Mouse (Mus musculus): Measurements from ENCODE around the gene Gm13288. TPM values are rescaled to one million over a fixed set of nuclear protein-coding genes. Genes with fewer than 3 reads are reported as not detected.
"Not testable (repeated sequence)": the region's sequence is repeated elsewhere in the genome, so short reads cannot be mapped to it uniquely, and the experiment has no call there.

Gm13288 gene
- total RNA-seq, 2 experiments from 2014 or later, result 0.12 TPM; not detected in 1

DNA sequence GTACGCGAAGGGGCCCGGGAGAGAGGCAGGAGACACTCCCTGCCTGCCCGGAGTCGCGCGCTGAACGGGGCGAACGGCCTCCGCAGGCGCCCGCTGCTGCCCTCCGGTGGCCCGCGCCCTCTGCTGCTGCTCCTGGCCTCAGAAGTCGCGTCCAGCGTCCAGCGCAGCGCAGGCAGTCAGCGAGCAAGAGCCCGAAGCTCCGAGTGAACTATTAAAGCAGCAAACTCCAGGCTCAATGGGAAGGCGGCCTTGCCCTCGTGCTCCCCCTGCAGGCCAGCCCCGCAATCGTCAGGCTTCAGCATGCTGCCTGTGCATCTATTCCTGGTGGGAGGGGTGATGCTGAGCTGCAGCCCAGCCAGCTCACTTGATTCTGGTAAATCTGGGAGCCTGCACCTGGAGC, 8.2 kb upstream of the Gm13288 start, which contains the start of gene Gm13279:
Gm13279 (plus strand) TSS at position 301 of the 400 bp plus-strand sequence.
- not testable (repeated sequence) for ATAC-seq (replicated peaks; ENCODE audit: poor library complexity)

DNA sequence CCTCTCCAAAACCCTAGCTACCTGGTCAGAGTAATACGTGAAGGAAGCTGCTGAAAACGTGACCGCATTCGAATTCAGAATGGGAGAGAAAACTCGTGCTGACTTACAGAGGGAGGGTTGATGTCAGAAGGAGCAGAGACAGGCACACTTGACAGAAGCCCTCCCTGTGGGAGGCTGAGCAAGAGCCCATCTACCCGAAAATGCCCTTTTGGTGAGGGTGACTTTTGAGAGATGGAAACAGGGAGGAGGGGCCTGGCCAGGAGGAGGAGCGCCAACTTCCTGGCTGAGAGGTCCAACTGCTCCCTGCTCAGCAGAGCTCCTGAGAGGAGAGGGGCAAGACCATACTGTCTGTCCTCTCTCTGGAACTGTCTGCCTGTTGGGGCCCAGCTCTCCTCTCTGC, 6.0 kb upstream of the Gm13288 start, which contains the start of gene Gm13285:
Gm13285 (plus strand) TSS at position 301 of the 400 bp plus-strand sequence.
- ATAC-seq (replicated peaks; ENCODE audit: poor library complexity), result not testable (repeated sequence)

DNA sequence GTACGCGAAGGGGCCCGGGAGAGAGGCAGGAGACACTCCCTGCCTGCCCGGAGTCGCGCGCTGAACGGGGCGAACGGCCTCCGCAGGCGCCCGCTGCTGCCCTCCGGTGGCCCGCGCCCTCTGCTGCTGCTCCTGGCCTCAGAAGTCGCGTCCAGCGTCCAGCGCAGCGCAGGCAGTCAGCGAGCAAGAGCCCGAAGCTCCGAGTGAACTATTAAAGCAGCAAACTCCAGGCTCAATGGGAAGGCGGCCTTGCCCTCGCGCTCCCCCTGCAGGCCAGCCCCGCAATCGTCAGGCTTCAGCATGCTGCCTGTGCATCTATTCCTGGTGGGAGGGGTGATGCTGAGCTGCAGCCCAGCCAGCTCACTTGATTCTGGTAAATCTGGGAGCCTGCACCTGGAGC, 2.4 kb upstream of the Gm13288 start, which contains the start of gene Gm13287:
Gm13287 (plus strand) TSS at position 301 of the 400 bp plus-strand sequence.
- not testable (repeated sequence) for ATAC-seq (replicated peaks; ENCODE audit: poor library complexity)

DNA sequence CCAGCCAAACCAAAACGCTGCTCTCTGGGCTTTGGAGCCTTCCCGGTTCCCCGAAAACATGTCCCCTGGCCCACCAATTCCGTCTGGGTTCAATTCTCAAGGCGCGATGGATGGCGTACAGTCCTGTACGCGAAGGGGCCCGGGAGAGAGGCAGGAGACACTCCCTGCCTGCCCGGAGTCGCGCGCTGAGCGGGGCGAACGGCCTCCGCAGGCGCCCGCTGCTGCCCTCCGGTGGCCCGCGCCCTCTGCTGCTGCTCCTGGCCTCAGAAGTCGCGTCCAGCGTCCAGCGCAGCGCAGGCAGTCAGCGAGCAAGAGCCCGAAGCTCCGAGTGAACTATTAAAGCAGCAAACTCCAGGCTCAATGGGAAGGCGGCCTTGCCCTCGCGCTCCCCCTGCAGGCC, 430 bp downstream of the Gm13288 start:
- not testable (repeated sequence) for ATAC-seq (replicated peaks; ENCODE audit: poor library complexity)

DNA sequence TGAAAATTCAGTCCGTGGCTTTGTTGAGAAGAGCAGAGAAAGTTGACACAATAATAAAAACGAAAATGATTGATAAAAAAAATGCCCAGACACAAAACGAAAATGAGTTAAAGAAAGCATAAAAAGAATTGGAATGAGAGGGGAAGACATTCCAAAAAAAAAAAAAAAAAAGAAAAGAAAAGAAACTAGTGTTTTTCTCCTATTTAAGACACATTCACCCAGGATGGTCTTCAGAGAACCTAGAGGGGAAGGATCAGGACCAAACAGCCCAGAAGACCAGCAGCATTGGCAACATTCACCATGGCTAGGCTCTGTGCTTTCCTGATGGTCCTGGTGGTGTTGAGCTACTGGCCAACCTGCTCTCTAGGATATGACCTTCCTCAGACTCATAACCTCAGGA, 10.6 kb downstream of the Gm13288 start, which contains the start of gene Ifna7:
Ifna7 (plus strand) TSS at position 301 of the 400 bp plus-strand sequence.
- ATAC-seq (replicated peaks; ENCODE audit: poor library complexity), result no peak

DNA sequence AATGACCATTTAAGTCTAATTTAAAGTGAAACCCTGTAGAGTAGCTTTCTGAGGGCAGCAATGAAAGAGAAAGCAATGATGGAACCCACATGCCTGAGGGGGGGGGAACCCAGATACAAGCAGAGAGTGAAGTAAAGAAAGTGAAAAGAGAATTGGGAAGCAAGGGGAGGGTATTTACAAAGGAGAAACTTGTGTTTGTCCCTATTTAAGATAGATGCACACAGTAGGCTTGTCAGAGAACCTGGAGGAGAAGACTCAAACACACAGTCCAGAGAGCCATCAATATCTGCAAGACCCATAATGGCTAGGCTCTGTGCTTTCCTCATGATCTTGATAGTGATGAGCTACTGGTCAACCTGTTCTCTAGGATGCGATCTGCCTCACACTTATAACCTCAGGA, 14.3 kb downstream of the Gm13288 start, which contains the start of gene Ifna11:
Ifna11 (plus strand) TSS at position 301 of the 400 bp plus-strand sequence.
- ATAC-seq (replicated peaks; ENCODE audit: poor library complexity), result no peak

DNA sequence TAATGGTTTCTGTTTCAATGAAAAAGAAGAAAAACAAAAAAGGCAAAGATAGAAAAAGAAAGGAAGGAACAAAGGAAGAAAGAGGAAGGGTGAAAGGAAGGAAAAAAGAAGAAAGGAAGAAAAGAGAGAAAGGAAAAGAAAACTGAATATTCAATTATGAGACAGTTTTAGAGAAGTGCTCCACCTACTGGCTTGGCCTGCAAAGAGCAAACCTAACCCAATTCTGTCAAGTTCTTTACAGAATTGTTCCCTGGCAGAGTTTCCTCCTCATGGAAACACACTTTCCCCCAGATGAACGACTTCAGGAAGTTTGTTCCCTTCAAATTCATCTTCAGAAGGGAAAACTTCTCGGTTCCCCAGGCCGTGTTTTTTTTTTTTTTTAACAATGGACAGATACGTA, 17.7 kb downstream of the Gm13288 start:
- ATAC-seq (replicated peaks; ENCODE audit: poor library complexity), result peak; percentile 66

DNA sequence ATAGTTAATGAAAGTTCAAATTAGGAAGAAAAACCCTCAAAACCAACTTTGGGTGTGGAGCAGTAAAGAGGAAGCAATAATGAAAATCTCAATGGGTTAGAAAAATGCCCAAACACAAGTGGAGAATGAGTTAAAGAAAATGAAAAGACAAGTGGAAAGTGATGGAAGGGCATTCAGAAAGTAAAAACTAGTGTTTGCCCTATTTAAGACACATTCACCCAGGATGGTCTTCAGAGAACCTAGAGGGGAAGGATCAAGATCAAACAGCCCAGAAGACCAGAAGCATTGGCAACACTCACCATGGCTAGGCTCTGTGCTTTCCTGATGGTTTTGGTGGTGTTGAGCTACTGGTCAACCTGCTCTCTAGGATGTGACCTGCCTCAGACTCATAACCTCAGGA, 21.8 kb downstream of the Gm13288 start, which contains the start of gene Ifna6:
Ifna6 (plus strand) TSS at position 301 of the 400 bp plus-strand sequence.
- ATAC-seq (replicated peaks; ENCODE audit: poor library complexity), result not testable (repeated sequence)

DNA sequence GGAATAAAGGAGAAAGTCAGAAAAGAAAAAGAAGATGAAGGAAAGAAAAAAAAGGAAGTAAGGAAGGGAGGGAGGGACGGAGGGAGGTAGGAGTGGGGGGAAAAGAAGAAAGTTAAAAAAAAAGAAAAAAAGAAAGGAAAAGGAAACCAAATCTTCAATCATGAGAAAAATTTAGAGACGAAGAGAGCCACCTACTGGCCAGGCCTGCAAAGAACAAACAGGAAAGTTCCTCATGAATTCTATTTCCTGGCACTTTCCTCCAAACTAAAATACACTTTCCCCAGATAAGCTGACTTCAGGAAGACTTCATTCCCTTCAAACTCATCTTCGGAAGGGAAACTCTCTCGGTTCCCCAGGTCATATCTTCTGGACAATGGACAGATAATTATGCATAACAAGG, 25.2 kb downstream of the Gm13288 start:
- ATAC-seq (replicated peaks; ENCODE audit: poor library complexity), result peak; percentile 64

DNA sequence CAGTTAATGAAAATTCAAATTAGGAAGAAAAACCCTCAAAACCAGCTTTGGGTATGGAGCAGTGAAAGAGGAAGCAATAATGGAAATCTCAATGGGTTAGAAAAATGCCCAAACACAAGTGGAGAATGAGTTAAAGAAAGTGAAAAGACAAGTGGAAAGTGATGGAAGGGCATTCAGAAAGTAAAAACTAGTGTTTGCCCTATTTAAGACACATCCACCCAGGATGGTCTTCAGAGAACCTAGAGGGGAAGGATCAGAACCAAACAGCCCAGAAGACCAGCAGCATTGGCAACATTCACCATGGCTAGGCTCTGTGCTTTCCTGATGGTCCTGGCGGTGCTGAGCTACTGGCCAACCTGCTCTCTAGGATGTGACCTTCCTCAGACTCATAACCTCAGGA, 29.9 kb downstream of the Gm13288 start, which contains the start of gene Ifna5:
Ifna5 (plus strand) TSS at position 301 of the 400 bp plus-strand sequence.
- ATAC-seq (replicated peaks; ENCODE audit: poor library complexity), result not testable (repeated sequence)

DNA sequence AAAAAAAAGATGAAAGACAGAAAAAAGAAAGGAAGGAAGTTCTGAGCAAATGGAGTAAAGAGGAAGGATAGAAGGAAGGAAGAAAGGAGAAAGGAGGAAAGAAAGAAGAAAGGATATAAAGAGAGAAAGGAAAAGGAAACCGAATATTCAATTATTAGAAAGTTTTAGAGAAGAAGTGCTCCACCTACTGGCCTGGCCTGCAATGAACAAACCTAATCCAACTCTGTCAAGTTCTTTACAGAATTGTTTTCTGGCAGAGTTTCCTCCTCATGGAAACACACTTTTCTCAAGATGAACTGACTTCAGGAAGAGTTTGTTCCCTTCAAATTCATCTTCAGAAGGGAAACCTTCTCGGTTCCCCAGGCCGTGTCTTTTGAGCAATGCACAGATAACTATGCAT, 33.5 kb downstream of the Gm13288 start:
- peak; percentile 65 for ATAC-seq (replicated peaks; ENCODE audit: poor library complexity)

DNA sequence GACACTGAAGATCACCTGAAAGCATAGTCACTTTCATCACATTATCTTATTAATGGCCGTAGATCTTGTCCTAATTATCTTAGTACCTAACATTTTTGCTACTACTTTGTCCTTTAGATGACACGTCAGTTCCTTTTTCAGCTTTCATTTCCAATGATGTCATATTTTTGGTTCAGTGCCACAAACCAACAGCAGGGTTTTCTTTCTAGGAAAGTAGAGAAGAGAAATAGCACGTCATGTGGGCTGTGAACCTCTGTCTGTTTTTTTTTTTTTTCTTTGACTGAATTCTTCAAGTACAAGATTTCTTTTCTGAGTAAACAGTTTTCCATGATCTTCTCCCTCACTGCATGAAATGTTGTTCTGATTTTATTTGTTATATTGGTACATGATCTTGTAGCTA, 34.7 kb downstream of the Gm13288 start:
- peak; percentile 46; the same call in 1 of the 2 replicates for ATAC-seq (replicated peaks; ENCODE audit: poor library complexity)

DNA sequence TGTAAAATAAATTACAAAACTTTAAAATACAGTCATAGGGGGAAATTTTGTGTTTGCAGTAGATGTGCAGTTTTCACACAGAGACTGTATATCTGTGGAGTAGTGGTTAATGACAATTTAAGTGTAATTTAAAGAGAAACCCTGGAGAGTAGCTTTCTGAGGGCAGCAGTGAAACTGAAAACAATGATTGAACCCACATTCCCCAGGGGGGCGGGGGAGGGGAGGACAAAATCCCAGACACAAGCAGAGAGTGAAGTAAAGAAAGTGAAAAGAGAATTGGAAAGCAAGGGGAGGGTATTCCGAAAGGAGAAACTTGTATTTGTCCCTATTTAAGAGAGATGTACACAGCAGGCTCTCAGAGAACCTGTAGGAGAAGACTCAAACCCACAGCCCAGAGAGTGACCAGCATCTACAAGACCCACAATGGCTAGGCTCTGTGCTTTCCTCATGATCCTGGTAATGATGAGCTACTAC, 36.1 kb downstream of the Gm13288 start, which contains the start of gene Ifna4:
Ifna4 (plus strand) TSS at position 424 of the 474 bp plus-strand sequence.
- no peak for ATAC-seq (replicated peaks; ENCODE audit: poor library complexity)

DNA sequence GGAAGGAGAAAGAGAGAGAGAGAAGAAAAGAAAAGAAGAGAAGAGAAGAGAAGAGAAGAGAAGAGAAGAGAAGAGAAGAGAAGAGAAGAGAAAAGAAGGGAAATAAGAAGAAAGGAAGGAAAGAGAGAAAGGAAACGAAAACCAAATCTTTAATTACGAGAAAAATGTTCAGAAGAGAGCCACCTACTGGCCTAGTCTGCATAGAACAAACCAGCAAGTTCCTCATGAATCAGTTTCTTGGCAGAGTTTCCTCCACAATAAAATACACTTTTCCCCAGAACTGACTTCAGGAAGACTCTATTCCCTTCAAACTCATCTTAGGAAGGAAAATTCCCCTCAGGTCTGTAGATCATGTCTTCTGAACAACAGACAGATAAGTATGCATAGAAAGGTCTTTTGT, 40.0 kb downstream of the Gm13288 start:
- ATAC-seq (replicated peaks; ENCODE audit: poor library complexity), result no peak

DNA sequence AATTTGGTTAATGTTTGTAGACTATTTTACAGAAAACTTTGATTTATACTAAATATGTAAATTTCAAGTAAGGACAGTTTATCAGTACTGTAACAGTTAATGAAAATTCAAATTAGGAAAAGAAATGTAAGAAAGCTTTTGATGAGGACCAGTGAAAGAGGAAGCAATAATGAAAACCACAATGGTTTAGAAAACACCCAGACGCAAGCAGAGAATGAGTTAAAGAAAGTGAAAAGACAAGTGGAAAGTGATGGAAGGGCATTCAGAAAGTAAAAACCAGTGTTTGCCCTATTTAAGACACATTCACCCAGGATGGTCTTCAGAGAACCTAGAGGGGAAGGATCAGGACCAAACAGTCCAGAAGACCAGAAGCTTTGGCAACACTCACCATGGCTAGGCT, 44.4 kb downstream of the Gm13288 start, which contains the start of gene Ifna1:
Ifna1 (plus strand) TSS at position 390 of the 400 bp plus-strand sequence.
- ATAC-seq (replicated peaks; ENCODE audit: poor library complexity), result peak; percentile 64

DNA sequence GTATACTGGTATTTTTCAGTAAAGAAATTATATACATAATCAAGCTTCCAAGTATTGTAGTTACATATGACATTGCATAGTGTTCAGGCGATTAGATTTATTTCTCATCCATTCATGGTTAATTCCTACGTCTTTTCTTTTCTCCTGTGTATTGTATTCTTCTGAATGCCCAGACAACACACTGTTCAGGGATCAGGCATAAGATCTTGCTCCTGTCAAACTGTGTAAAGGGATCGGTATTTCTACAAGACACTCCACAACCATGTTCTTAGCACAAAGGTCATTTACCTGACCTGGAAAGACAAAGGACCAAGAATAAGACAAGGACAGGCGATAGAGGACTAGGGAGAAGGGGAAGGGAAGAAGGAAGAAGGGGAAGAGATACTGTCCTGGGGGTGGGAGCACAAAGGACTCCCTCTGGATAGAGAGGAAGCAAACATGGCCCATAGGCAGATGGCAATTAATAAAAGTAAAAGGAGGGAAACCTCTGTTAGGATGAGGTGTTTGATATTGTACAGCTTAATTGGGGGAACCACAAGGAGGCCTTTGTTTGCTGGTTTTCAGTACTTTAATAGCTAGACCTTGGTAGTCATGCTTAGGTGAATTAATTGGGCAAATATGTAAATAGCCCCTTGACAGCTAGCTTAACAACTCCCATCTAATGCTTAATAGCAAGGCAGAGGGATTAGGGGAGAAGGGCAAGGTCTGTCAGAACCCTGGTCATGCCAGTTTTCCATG, 45.9 kb downstream of the Gm13288 start:
- ATAC-seq (replicated peaks; ENCODE audit: poor library complexity), result no peak

Other genes starting within 250 kb of the Gm13288 start
Only the 30 nearest of the 31 such genes appear.
- gene Ifna14, start 233.7 kb upstream of the Gm13288 start, total RNA-seq (2015), result not detected in 2 replicates
- gene Ifna14, start 233.7 kb upstream of the Gm13288 start, total RNA-seq (2017), result not detected in 2 replicates
- gene Ifna9, start 213.1 kb upstream of the Gm13288 start, total RNA-seq (2015), result not detected in 2 replicates
- not detected in 2 replicates for gene Ifna9, start 213.1 kb upstream of the Gm13288 start, total RNA-seq (2017)
- not detected in 2 replicates for gene Ifna12, start 202.2 kb upstream of the Gm13288 start, total RNA-seq (2015)
- not detected in 2 replicates for gene Ifna12, start 202.2 kb upstream of the Gm13288 start, total RNA-seq (2017)
- not detected in 2 replicates for gene C87499, start 171.1 kb upstream of the Gm13288 start, total RNA-seq (2015)
- not detected in 2 replicates for gene C87499, start 171.1 kb upstream of the Gm13288 start, total RNA-seq (2017)
- not detected in 2 replicates for gene Ifna13, start 161.1 kb upstream of the Gm13288 start, total RNA-seq (2015)
- 0.20 and 0.29 TPM in 2 replicates for gene Ifna13, start 161.1 kb upstream of the Gm13288 start, total RNA-seq (2017)
- gene Ifna16, start 128.6 kb upstream of the Gm13288 start, total RNA-seq (2015), result not detected in 2 replicates
- gene Ifna16, start 128.6 kb upstream of the Gm13288 start, total RNA-seq (2017), result not detected in 2 replicates
- gene Ifna2, start 121.6 kb upstream of the Gm13288 start, total RNA-seq (2015), result not detected in 2 replicates
- not detected in 2 replicates for gene Ifna2, start 121.6 kb upstream of the Gm13288 start, total RNA-seq (2017)
- not detected in 2 replicates for gene Ifnab, start 114.2 kb upstream of the Gm13288 start, total RNA-seq (2015)
- not detected in 2 replicates for gene Ifnab, start 114.2 kb upstream of the Gm13288 start, total RNA-seq (2017)
- gene Gm26566, start 83.7 kb upstream of the Gm13288 start, total RNA-seq (2015), result 0.56 TPM in 1 of 2 replicates, not detected in the other
- 1.2 and 1.5 TPM in 2 replicates for gene Gm26566, start 83.7 kb upstream of the Gm13288 start, total RNA-seq (2017)
- 48.8 and 49.8 TPM in 2 replicates for gene Klhl9, start 83.1 kb upstream of the Gm13288 start, total RNA-seq (2015)
- 70.2 and 85.6 TPM in 2 replicates for gene Klhl9, start 83.1 kb upstream of the Gm13288 start, total RNA-seq (2017)
- gene Gm13271, start 50.7 kb upstream of the Gm13288 start, total RNA-seq (2015), result not detected in 2 replicates
- gene Gm13271, start 50.7 kb upstream of the Gm13288 start, total RNA-seq (2017), result not detected in 2 replicates
- gene Gm13283, start 45.4 kb upstream of the Gm13288 start, total RNA-seq (2015), result not detected in 2 replicates
- gene Gm13283, start 45.4 kb upstream of the Gm13288 start, total RNA-seq (2017), result 0.67 and 0.68 TPM in 2 replicates
- not detected in 2 replicates for gene Gm13290, start 31.7 kb upstream of the Gm13288 start, total RNA-seq (2015)
- gene Gm13290, start 31.7 kb upstream of the Gm13288 start, total RNA-seq (2017), result not detected in 2 replicates
- not detected in 2 replicates for gene Gm13289, start 28.6 kb upstream of the Gm13288 start, total RNA-seq (2015)
- not detected in 2 replicates for gene Gm13289, start 28.6 kb upstream of the Gm13288 start, total RNA-seq (2017)
- gene Gm13272, start 25.7 kb upstream of the Gm13288 start, total RNA-seq (2015), result 0.49 TPM in 1 of 2 replicates, not detected in the other
- gene Gm13272, start 25.7 kb upstream of the Gm13288 start, total RNA-seq (2017), result not detected in 2 replicates
- 0.25 TPM in 1 of 2 replicates, not detected in the other for gene Ifnz, start 23.4 kb upstream of the Gm13288 start, total RNA-seq (2015)
- gene Ifnz, start 23.4 kb upstream of the Gm13288 start, total RNA-seq (2017), result not detected in 2 replicates
- not detected in 2 replicates for gene Gm13276, start 19.8 kb upstream of the Gm13288 start, total RNA-seq (2015)
- gene Gm13276, start 19.8 kb upstream of the Gm13288 start, total RNA-seq (2017), result not detected in 2 replicates
- gene Gm13277, start 16.9 kb upstream of the Gm13288 start, total RNA-seq (2015), result not detected in 2 replicates
- not detected in 2 replicates for gene Gm13277, start 16.9 kb upstream of the Gm13288 start, total RNA-seq (2017)
- not detected in 2 replicates for gene Gm13278, start 14.0 kb upstream of the Gm13288 start, total RNA-seq (2015)
- gene Gm13278, start 14.0 kb upstream of the Gm13288 start, total RNA-seq (2017), result not detected in 2 replicates
- not detected in 2 replicates for gene Gm13275, start 11.0 kb upstream of the Gm13288 start, total RNA-seq (2015)
- not detected in 2 replicates for gene Gm13275, start 11.0 kb upstream of the Gm13288 start, total RNA-seq (2017)
- not detected in 2 replicates for gene Gm13279, start 8.1 kb upstream of the Gm13288 start, total RNA-seq (2015)
- not detected in 2 replicates for gene Gm13279, start 8.1 kb upstream of the Gm13288 start, total RNA-seq (2017)
- gene Gm13285, start 5.9 kb upstream of the Gm13288 start, total RNA-seq (2015), result not detected in 2 replicates
- not detected in 2 replicates for gene Gm13285, start 5.9 kb upstream of the Gm13288 start, total RNA-seq (2017)
- gene Gm13287, start 2.3 kb upstream of the Gm13288 start, total RNA-seq (2015), result not detected in 2 replicates
- gene Gm13287, start 2.3 kb upstream of the Gm13288 start, total RNA-seq (2017), result not detected in 2 replicates
- gene Ifna7, start 10.7 kb downstream of the Gm13288 start, total RNA-seq (2015), result not detected in 2 replicates
- gene Ifna7, start 10.7 kb downstream of the Gm13288 start, total RNA-seq (2017), result not detected in 2 replicates
- not detected in 2 replicates for gene Ifna11, start 14.4 kb downstream of the Gm13288 start, total RNA-seq (2015)
- gene Ifna11, start 14.4 kb downstream of the Gm13288 start, total RNA-seq (2017), result not detected in 2 replicates
- not detected in 2 replicates for gene Ifna6, start 21.9 kb downstream of the Gm13288 start, total RNA-seq (2015)
- gene Ifna6, start 21.9 kb downstream of the Gm13288 start, total RNA-seq (2017), result not detected in 2 replicates
- gene Ifna5, start 30.0 kb downstream of the Gm13288 start, total RNA-seq (2015), result not detected in 2 replicates
- gene Ifna5, start 30.0 kb downstream of the Gm13288 start, total RNA-seq (2017), result not detected in 2 replicates
- gene Ifna4, start 36.3 kb downstream of the Gm13288 start, total RNA-seq (2015), result not detected in 2 replicates
- not detected in 2 replicates for gene Ifna4, start 36.3 kb downstream of the Gm13288 start, total RNA-seq (2017)
- not detected in 2 replicates for gene Ifna1, start 44.6 kb downstream of the Gm13288 start, total RNA-seq (2015)
- not detected in 2 replicates for gene Ifna1, start 44.6 kb downstream of the Gm13288 start, total RNA-seq (2017)
- gene Ifne, start 74.7 kb downstream of the Gm13288 start, total RNA-seq (2015), result not detected in 2 replicates
- not detected in 2 replicates for gene Ifne, start 74.7 kb downstream of the Gm13288 start, total RNA-seq (2017)